Mouse (Mus musculus) kidney, embryonic 16.5 days (tissue): Measurements from ENCODE around the gene Cxcl2. TPM values are rescaled to one million over a fixed set of nuclear protein-coding genes. Genes with fewer than 3 reads are reported as not detected.

Experiments
- ATAC-seq: fragments of 200-750 bp; cut with Nextera tagmentation; 2 replicates; pipeline ENCODE4 v1.8.0; 2017; ENCODE audit warnings: moderate TSS enrichment; ENCODE audit not compliant: low FRiP score, low TSS enrichment
- H3K27ac ChIP-seq: fragments of 300-500 bp; sonication (generic); 2 replicates; pipeline ENCODE4 v1.5.1; 2014; ENCODE audit warnings: low read length
- H3K27me3 ChIP-seq: fragments of 300-500 bp; sonication (generic); 2 replicates; pipeline ENCODE4 v1.6.1; 2014; ENCODE audit warnings: low read length, control low read depth, mixed read lengths; ENCODE audit not compliant: insufficient read depth
- H3K36me3 ChIP-seq: fragments of 300-500 bp; sonication (generic); 2 replicates; pipeline ENCODE4 v1.6.1; 2014; ENCODE audit warnings: low read length, control low read depth, mixed read lengths; ENCODE audit not compliant: insufficient read depth
- H3K4me1 ChIP-seq: fragments of 300-500 bp; sonication (generic); 2 replicates; pipeline ENCODE4 v1.6.1; 2014; ENCODE audit warnings: low read length, control low read depth, mixed read lengths; ENCODE audit not compliant: insufficient read depth
- H3K4me2 ChIP-seq: fragments of 300-500 bp; sonication (generic); replicated peaks from 2 replicates; pipeline ENCODE4 v1.6.1; 2014; ENCODE audit warnings: low read depth, low read length
- H3K4me3 ChIP-seq: fragments of 300-500 bp; sonication (generic); 2 replicates; pipeline ENCODE4 v1.5.1; 2014; ENCODE audit warnings: mild to moderate bottlenecking, low read length
- H3K9ac ChIP-seq: fragments of 300-500 bp; sonication (generic); replicated peaks from 2 replicates; pipeline ENCODE4 v1.6.1; 2014; ENCODE audit warnings: low read length
- H3K9me3 ChIP-seq: fragments of 300-500 bp; sonication (generic); 2 replicates; pipeline ENCODE4 v1.6.1; 2016; ENCODE audit warnings: low read length, control low read depth
- WGBS: fragments of 180-500 bp; shearing (Covaris S2); extraction: QIAGEN DNeasy Blood & Tissue Kit; methylation state at CpG from one replicate; pipeline ENCODE4 v1.1.7; 2014; 5-methylcytosine and 5-hydroxymethylcytosine counted together
- polyA plus RNA-seq: library from polyadenylated mRNA; unstranded; fragments of >200 nt; fragmentation: Nextera tagmentation; extraction: Ambion mirVana; gene quantifications from 2 replicates; pipeline ENCODE4 v1.2.1, GENCODE M21; 2015

Gene Cxcl2
- polyA plus RNA-seq, 1 experiment from 2014 or later: 0.10 TPM

- Histone ChIP-seq H3K4me2 (peak within 1 kb of the TSS; percentile 77), H3K9me3 (no peaks in the 10 kb centered on the region), H3K9ac (peak within 1 kb of the TSS; percentile 69), H3K4me3 (peak within 1 kb of the TSS; percentile 54), H3K36me3 (no peaks in the 10 kb centered on the region), H3K27ac (peak within 1 kb of the TSS; percentile 12; the same call in 1 of the 2 replicates), H3K27me3 (no peaks in the 10 kb centered on the region), H3K4me1 (peaks cover 6% of the 10 kb centered on the region; the same call in 1 of the 2 replicates)
- WGBS: 4% methylated on average over 30 of the region's 30 CpGs
- peak; percentile 89 for ATAC-seq
Measured at GRCm38 (mm10) chr5:90890519-90891463, 12.9 kb upstream of the Cxcl2 start, which contains the start of gene Cxcl1. Cxcl1 (plus strand) TSS chr5:90891241.

- H3K27me3 ChIP-seq: no peaks in the 10 kb centered on the region
- H3K4me1 ChIP-seq: peaks cover 6% of the 10 kb centered on the region; the same call in 1 of the 2 replicates
- WGBS: 17% methylated on average over 10 of the region's 10 CpGs
- no peaks in the 10 kb centered on the region for H3K36me3 ChIP-seq
- peak overlapping the region; percentile 77 for H3K4me2 ChIP-seq
- peak overlapping the region; percentile 69 for H3K9ac ChIP-seq
- peak overlapping the region; percentile 12; the same call in 1 of the 2 replicates for H3K27ac ChIP-seq
- no peak; the same call in 1 of the 2 replicates for ATAC-seq
- H3K9me3 ChIP-seq: no peaks in the 10 kb centered on the region
- peak overlapping the region; percentile 54 for H3K4me3 ChIP-seq
Measured at GRCm38 (mm10) chr5:90891464-90891813, 12.2 kb upstream of the Cxcl2 start.

- H3K4me2 ChIP-seq: no peak overlapping the region
- ATAC-seq: no peak
- no peaks in the 10 kb centered on the region for H3K9me3 ChIP-seq
- H3K27ac ChIP-seq: no peak overlapping the region
- no peak overlapping the region for H3K4me3 ChIP-seq
- no peaks in the 10 kb centered on the region for H3K36me3 ChIP-seq
- 70% methylated on average over 8 of the region's 8 CpGs for WGBS
- H3K4me1 ChIP-seq: peaks cover 6% of the 10 kb centered on the region; the same call in 1 of the 2 replicates
- no peak overlapping the region for H3K9ac ChIP-seq
- no peaks in the 10 kb centered on the region for H3K27me3 ChIP-seq
Measured at GRCm38 (mm10) chr5:90894231-90894630, 9.4 kb upstream of the Cxcl2 start.

- Histone ChIP-seq H3K4me3 (no peak overlapping the region), H3K9ac (no peak overlapping the region), H3K4me2 (no peak overlapping the region), H3K27me3 (no peaks in the 10 kb centered on the region), H3K27ac (no peak overlapping the region), H3K36me3 (no peaks in the 10 kb centered on the region), H3K4me1 (no peaks in the 10 kb centered on the region), H3K9me3 (no peaks in the 10 kb centered on the region)
- WGBS: 77% methylated on average over 3 of the region's 3 CpGs
- ATAC-seq: no peak
Measured at GRCm38 (mm10) chr5:90897429-90897828, 6.2 kb upstream of the Cxcl2 start.

GRCm38 (mm10) chr5:90899308-90899707 is 4.4 kb upstream of the Cxcl2 start:
- no peaks in the 10 kb centered on the region for H3K36me3 ChIP-seq
- H3K4me1 ChIP-seq: peaks cover 8% of the 10 kb centered on the region
- 90% methylated on average over 5 of the region's 5 CpGs for WGBS
- no peak for ATAC-seq
- H3K4me3 ChIP-seq: no peak overlapping the region
- no peak overlapping the region for H3K4me2 ChIP-seq
- H3K27me3 ChIP-seq: 0 out of 2 replicates have a peak, but pooled peaks cover 7% of the 10 kb centered on the region
- no peaks in the 10 kb centered on the region for H3K9me3 ChIP-seq
- no peak overlapping the region for H3K27ac ChIP-seq
- H3K9ac ChIP-seq: no peak overlapping the region

GRCm38 (mm10) chr5:90900147-90900546 is 3.5 kb upstream of the Cxcl2 start:
- Histone ChIP-seq H3K9ac (no peak overlapping the region), H3K27ac (no peak overlapping the region), H3K4me3 (no peak overlapping the region), H3K4me2 (no peak overlapping the region), H3K4me1 (peaks cover 8% of the 10 kb centered on the region), H3K9me3 (no peaks in the 10 kb centered on the region), H3K27me3 (peaks cover 14% of the 10 kb centered on the region), H3K36me3 (no peaks in the 10 kb centered on the region)
- ATAC-seq: no peak
- WGBS: 54% methylated on average over 7 of the region's 7 CpGs

- Histone ChIP-seq H3K9me3 (no peaks in the 10 kb centered on the region), H3K4me1 (peaks cover 8% of the 10 kb centered on the region), H3K27ac (no peak overlapping the region), H3K4me2 (no peak overlapping the region), H3K27me3 (peaks cover 14% of the 10 kb centered on the region), H3K4me3 (no peak overlapping the region), H3K9ac (no peak overlapping the region), H3K36me3 (no peaks in the 10 kb centered on the region)
- no peak for ATAC-seq
- WGBS: 77% methylated on average over 7 of the region's 7 CpGs
Measured at GRCm38 (mm10) chr5:90900688-90901087, 3.0 kb upstream of the Cxcl2 start.

- 9% methylated on average over 10 of the region's 10 CpGs for WGBS
- peaks cover 14% of the 10 kb centered on the region for H3K27me3 ChIP-seq
- peak overlapping the region; percentile 44 for H3K4me3 ChIP-seq
- peak overlapping the region; percentile 79 for H3K4me2 ChIP-seq
- peaks cover 8% of the 10 kb centered on the region for H3K4me1 ChIP-seq
- H3K9ac ChIP-seq: peak overlapping the region; percentile 41
- H3K27ac ChIP-seq: no peak overlapping the region
- no peaks in the 10 kb centered on the region for H3K9me3 ChIP-seq
- no peaks in the 10 kb centered on the region for H3K36me3 ChIP-seq
- ATAC-seq: peak; percentile 64; the same call in 1 of the 2 replicates
Measured at GRCm38 (mm10) chr5:90902380-90903260, 1.1 kb upstream of the Cxcl2 start.

- Histone ChIP-seq H3K36me3 (no peaks in the 10 kb centered on the region), H3K27ac (no peak overlapping the region), H3K9ac (no peak overlapping the region), H3K9me3 (no peaks in the 10 kb centered on the region), H3K4me2 (no peak overlapping the region), H3K27me3 (peaks cover 10% of the 10 kb centered on the region), H3K4me1 (no peaks in the 10 kb centered on the region), H3K4me3 (no peak overlapping the region)
- WGBS: 1% methylated on average over 2 of the region's 2 CpGs
- ATAC-seq: peak; percentile 46; the same call in 1 of the 2 replicates
Measured at GRCm38 (mm10) chr5:90908983-90909382, 5.3 kb downstream of the Cxcl2 start.
